Mouse (Mus musculus) intestine, embryonic 16.5 days (tissue): ENCODE measurements around the gene Abl1. TPM values are rescaled to one million over a fixed set of nuclear protein-coding genes. Genes with fewer than 3 reads are reported as not detected.

Experiments
- ATAC-seq: fragments of 200-750 bp; cut with Nextera tagmentation; 2 replicates; pipeline ENCODE4 v1.8.0; 2017; ENCODE audit warnings: moderate TSS enrichment, moderate library complexity
- H3K27ac ChIP-seq: fragments of 300-500 bp; sonication (generic); 2 replicates; pipeline ENCODE4 v1.5.1; 2014; ENCODE audit warnings: mild to moderate bottlenecking, low read length
- H3K27me3 ChIP-seq: fragments of 300-500 bp; sonication (generic); replicated peaks from 2 replicates; pipeline ENCODE4 v1.6.1; 2014; ENCODE audit warnings: low read length, control low read depth, mixed read lengths; ENCODE audit not compliant: control insufficient read depth, insufficient read depth
- H3K36me3 ChIP-seq: fragments of 300-500 bp; sonication (generic); 2 replicates; pipeline ENCODE4 v1.6.1; 2014; ENCODE audit warnings: low read length, control low read depth; ENCODE audit not compliant: control insufficient read depth, insufficient read depth
- H3K4me1 ChIP-seq: fragments of 300-500 bp; sonication (generic); 2 replicates; pipeline ENCODE4 v1.6.1; 2014; ENCODE audit warnings: low read length, control low read depth, mixed read lengths; ENCODE audit not compliant: control insufficient read depth, insufficient read depth
- H3K4me2 ChIP-seq: fragments of 300-500 bp; sonication (generic); 2 replicates; pipeline ENCODE4 v1.6.1; 2014; ENCODE audit warnings: low read depth, low read length, control low read depth
- H3K4me3 ChIP-seq: fragments of 300-500 bp; sonication (generic); 2 replicates; pipeline ENCODE4 v1.5.1; 2014; ENCODE audit warnings: mild to moderate bottlenecking, low read length
- H3K9ac ChIP-seq: fragments of 300-500 bp; sonication (generic); 2 replicates; pipeline ENCODE4 v1.6.1; 2014; ENCODE audit warnings: low read depth, low read length
- H3K9me3 ChIP-seq: fragments of 300-500 bp; sonication (generic); 2 replicates; pipeline ENCODE4 v1.6.1; 2016; ENCODE audit warnings: low read length, control low read depth; ENCODE audit not compliant: control insufficient read depth
- WGBS: fragments of 180-500 bp; shearing (Covaris S2); extraction: QIAGEN DNeasy Blood & Tissue Kit; methylation state at CpG from one replicate; pipeline ENCODE4 v1.1.7; 2014; 5-methylcytosine and 5-hydroxymethylcytosine counted together
- polyA plus RNA-seq: library from polyadenylated mRNA; unstranded; fragments of >200 nt; fragmentation: Nextera tagmentation; extraction: Ambion mirVana; gene quantifications from 2 replicates; pipeline ENCODE4 v1.2.1, GENCODE M21; 2015

Abl1 gene
- polyA plus RNA-seq, 1 experiment from 2014 or later = 25.1 TPM

DNA sequence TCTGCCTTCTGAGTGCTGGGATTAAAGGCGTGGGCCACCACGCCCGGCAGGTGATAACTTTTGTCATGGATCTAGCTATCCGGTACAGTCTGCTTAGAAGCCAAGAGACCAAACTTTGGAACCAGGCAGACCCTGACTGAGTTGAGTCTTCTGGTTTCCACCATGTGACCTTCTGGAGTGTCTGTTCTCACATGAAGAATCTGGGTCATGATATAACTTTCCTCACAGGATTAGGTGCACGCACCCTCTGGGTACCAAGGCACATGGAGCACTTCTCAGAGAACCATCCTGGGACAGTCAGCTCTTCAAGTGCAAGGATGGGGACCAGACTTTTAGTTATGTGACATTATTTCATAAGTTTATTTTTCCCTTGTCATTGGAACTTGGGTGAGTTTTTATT is 70.8 kb downstream of the Abl1 start:
- Histone ChIP-seq H3K4me1 (peaks cover 28% of the 10 kb centered on the region), H3K4me3 (peak overlapping the region; percentile 84), H3K27me3 (no peaks in the 10 kb centered on the region), H3K27ac (peak overlapping the region; percentile 97), H3K36me3 (no peaks in the 10 kb centered on the region), H3K9me3 (no peaks in the 10 kb centered on the region), H3K9ac (peak overlapping the region; percentile 98; the same call in 1 of the 2 replicates), H3K4me2 (peak overlapping the region; percentile 71)
- 85% methylated on average over 5 of the region's 5 CpGs for WGBS
- ATAC-seq = no peak

DNA sequence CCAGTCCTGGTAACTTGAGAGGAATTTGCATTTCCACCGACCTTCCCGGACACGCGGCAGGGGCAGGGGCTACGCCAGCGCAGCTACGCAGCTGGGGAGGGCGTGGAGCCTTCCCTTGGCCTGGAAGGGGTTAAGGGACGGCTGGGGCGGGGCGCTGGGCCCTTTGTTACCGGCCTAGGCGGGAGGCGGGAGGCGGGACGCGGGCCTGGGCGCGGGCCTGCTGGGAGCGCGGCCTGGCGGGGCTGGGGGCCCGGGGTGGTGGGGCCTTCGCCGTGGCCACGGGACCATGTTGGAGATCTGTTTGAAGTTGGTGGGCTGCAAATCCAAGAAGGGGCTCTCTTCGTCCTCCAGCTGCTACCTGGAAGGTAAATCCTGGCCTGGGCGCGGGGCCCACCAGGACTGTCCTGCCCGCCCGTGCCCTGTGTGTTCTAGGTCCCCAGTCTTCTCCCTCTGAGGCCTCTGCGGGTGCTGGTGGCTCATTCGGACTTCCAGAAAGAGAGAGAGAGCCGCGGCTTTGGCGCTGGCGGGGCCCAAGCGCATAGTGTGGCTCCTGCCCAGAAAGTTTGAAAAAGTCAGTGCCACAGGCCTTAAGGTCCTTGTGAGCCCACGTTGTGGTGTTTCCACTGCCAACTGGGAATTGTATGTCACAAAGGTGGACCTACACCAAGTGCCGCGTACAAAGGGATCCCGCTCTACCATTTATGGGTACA is 71.7 kb downstream of the Abl1 start:
- WGBS = under 1% methylated on average over 36 of the region's 42 CpGs
- ATAC-seq = peak; percentile 96
- Histone ChIP-seq H3K9me3 (no peaks in the 10 kb centered on the region), H3K4me1 (peaks cover 28% of the 10 kb centered on the region), H3K4me3 (peak overlapping the region; percentile 84), H3K36me3 (no peaks in the 10 kb centered on the region), H3K27me3 (no peaks in the 10 kb centered on the region), H3K9ac (peak overlapping the region; percentile 98), H3K4me2 (peak overlapping the region; percentile 71), H3K27ac (peak overlapping the region; percentile 97)

DNA sequence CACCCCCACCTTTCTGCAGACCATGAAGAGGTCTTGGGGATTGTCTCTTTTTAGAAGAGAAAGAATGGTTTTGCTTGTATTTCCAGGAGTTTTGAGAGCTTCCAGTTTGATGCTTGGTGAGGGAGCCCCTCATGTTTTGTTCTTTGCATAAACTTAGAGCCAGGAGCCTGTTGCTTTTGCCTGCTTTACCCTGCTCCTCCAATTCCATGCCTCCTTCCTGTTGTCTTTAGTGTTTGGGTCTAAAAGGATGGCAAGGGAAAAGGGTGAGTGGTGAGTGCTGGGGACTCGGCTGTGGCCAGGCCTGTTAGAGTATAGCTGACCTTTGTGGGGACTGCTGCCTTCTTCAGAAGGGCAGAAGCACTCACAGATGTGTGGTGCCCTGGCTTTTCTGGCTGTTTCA is 72.3 kb downstream of the Abl1 start:
- Histone ChIP-seq H3K4me1 (peaks cover 29% of the 10 kb centered on the region), H3K4me2 (peak overlapping the region; percentile 71), H3K27me3 (no peaks in the 10 kb centered on the region), H3K4me3 (peak overlapping the region; percentile 84), H3K27ac (peak overlapping the region; percentile 97), H3K9me3 (no peaks in the 10 kb centered on the region), H3K9ac (peak overlapping the region; percentile 98), H3K36me3 (no peaks in the 10 kb centered on the region)
- no peak for ATAC-seq
- 0% methylated on average over 1 of the region's 1 CpGs for WGBS

DNA sequence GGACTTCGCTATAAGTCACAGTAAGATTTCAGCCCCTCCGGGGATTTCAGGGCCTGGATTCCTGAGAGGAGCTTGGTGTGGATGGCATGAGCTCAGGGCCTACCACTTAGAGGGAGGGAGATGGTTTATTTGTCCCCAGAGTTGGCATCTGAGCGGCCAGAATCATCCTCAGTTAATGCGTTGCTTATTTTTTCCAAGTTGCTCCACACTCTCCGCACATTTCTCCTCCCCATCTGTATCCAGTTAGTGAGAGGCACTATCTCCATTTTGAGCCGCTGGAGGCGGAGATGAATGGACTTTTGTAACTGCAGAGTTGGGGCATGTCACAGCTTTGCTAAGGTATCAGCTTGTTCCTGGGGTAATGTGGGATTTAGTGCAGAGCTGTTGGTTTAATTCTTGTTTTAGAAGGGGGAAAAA is 72.9 kb downstream of the Abl1 start:
- Histone ChIP-seq H3K27me3 (no peaks in the 10 kb centered on the region), H3K4me1 (peaks cover 36% of the 10 kb centered on the region), H3K36me3 (no peaks in the 10 kb centered on the region), H3K27ac (peak overlapping the region; percentile 97), H3K9me3 (no peaks in the 10 kb centered on the region), H3K9ac (peak overlapping the region; percentile 98), H3K4me3 (peak overlapping the region; percentile 84), H3K4me2 (peak overlapping the region; percentile 71)
- no peak for ATAC-seq
- WGBS = 4% methylated on average over 7 of the region's 7 CpGs

DNA sequence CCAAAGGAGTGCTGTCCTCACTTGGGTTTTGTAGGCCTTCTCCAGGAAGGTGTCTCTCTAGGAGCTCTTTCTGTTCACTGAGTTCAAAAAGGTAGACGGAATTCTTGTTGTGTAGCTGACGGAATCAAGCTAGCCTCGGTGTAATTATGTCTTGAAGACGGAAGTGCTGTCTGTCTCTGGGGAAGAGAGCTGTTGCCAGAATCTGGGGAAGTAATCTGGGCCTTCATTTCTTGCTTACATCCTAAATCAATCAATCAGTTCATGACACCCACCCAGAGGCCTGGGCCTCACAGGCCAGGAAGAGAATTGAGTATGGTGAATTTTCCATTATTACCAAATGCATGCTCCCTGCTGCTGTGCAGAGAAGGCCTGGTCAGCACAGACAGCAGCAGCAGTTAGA is 73.4 kb downstream of the Abl1 start:
- no peaks in the 10 kb centered on the region for H3K36me3 ChIP-seq
- H3K27me3 ChIP-seq = no peaks in the 10 kb centered on the region
- H3K9ac ChIP-seq = peak overlapping the region; percentile 98
- peak overlapping the region; percentile 97 for H3K27ac ChIP-seq
- peak overlapping the region; percentile 84 for H3K4me3 ChIP-seq
- H3K4me1 ChIP-seq = peaks cover 39% of the 10 kb centered on the region
- WGBS = 2% methylated on average over 4 of the region's 4 CpGs
- H3K4me2 ChIP-seq = peak overlapping the region; percentile 71
- no peaks in the 10 kb centered on the region for H3K9me3 ChIP-seq
- no peak for ATAC-seq

- Histone ChIP-seq H3K9me3 (no peaks in the 10 kb centered on the region), H3K36me3 (no peaks in the 10 kb centered on the region), H3K27me3 (no peaks in the 10 kb centered on the region), H3K4me2 (peak overlapping the region; percentile 71), H3K4me1 (peaks cover 37% of the 10 kb centered on the region), H3K27ac (peak overlapping the region; percentile 53; the same call in 1 of the 2 replicates), H3K4me3 (peak overlapping the region; percentile 84), H3K9ac (peak overlapping the region; percentile 98)
- ATAC-seq = no peak
- WGBS = 22% methylated on average over 3 of the region's 3 CpGs
Measured at GRCm38 (mm10) chr2:31762155-31762554, 74.0 kb downstream of the Abl1 start.

GRCm38 (mm10) chr2:31762853-31763252 is 74.7 kb downstream of the Abl1 start:
- WGBS = 22% methylated on average over 2 of the region's 2 CpGs
- no peak overlapping the region for H3K4me2 ChIP-seq
- ATAC-seq = no peak
- peaks cover 44% of the 10 kb centered on the region for H3K4me1 ChIP-seq
- no peaks in the 10 kb centered on the region for H3K9me3 ChIP-seq
- H3K4me3 ChIP-seq = no peak overlapping the region
- H3K36me3 ChIP-seq = no peaks in the 10 kb centered on the region
- H3K27me3 ChIP-seq = no peaks in the 10 kb centered on the region
- H3K27ac ChIP-seq = peak overlapping the region; percentile 57
- H3K9ac ChIP-seq = 0 out of 2 replicates have a peak overlapping the region, but pooled peaks have one; percentile 10

GRCm38 (mm10) chr2:31763271-31763670 is 75.1 kb downstream of the Abl1 start:
- WGBS = 33% methylated on average over 2 of the region's 2 CpGs
- Histone ChIP-seq H3K9ac (0 out of 2 replicates have a peak overlapping the region, but pooled peaks have one; percentile 10), H3K27me3 (no peaks in the 10 kb centered on the region), H3K4me2 (no peak overlapping the region), H3K4me3 (no peak overlapping the region), H3K4me1 (peaks cover 46% of the 10 kb centered on the region), H3K27ac (peak overlapping the region; percentile 57), H3K9me3 (no peaks in the 10 kb centered on the region), H3K36me3 (no peaks in the 10 kb centered on the region)
- no peak for ATAC-seq

- no peak overlapping the region for H3K4me2 ChIP-seq
- no peak overlapping the region for H3K27ac ChIP-seq
- WGBS = 87% methylated on average over 6 of the region's 6 CpGs
- ATAC-seq = no peak
- H3K9ac ChIP-seq = no peak overlapping the region
- no peaks in the 10 kb centered on the region for H3K27me3 ChIP-seq
- peaks cover 72% of the 10 kb centered on the region for H3K4me1 ChIP-seq
- no peak overlapping the region for H3K4me3 ChIP-seq
- H3K36me3 ChIP-seq = no peaks in the 10 kb centered on the region
- no peaks in the 10 kb centered on the region for H3K9me3 ChIP-seq
Measured at GRCm38 (mm10) chr2:31767104-31767503, 78.9 kb downstream of the Abl1 start.
